Mouse (Mus musculus): ENCODE measurements at regions not wholly inside any gene's neighbourhood (a gene's known extent, or its start where the extent isn't known, plus 50 kb on each side); places are given as distances from the start of the nearest gene placed in this dataset.

DNA sequence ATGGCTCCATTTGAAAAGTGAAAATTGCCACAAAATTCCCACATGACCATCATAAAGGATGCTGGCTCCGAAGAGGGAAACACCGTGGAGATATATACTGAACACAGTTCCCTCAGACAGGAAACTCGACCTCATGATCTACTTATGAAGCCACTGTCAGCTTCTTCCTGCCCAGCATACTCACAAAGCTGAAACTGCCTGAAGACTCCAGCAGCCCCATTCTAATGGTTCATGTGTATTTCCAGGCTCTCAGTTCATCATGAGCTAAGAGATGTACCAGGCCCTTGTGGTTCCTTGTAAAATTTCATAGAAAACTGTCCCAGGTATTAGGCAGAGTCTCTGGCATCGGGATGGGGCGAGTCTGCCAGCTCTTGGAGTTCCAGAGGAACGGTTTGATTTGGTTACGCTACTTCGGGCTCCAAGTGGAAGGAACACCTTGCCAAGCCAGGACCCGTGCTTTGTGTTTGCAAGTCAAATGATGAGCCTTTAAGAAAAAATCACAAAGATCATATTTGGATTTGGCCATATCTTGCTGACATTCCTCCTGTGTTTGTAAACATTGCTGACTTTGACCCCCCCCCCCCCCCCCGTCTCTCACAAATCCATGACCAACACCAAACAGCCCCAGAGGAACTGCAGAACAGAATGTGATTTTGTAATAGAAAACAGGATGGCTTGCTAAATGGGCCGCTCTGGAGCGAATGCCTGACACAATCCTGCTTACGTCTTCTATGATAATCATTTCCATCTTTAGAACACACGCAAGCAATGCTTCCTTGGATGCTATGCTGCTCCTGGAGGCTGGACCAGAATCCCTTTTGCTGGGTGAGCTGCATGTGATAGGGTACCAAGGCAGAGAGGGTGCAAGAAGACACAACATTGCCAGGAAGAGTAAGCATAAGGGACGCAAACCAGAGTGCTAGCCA is 203.7 kb upstream of the Gm15217 start:
- WGBS, result 76% methylated on average over 15 of the region's 15 CpGs
- no peak for DNase-seq (ENCODE audit: low read depth, low spot score)

DNA sequence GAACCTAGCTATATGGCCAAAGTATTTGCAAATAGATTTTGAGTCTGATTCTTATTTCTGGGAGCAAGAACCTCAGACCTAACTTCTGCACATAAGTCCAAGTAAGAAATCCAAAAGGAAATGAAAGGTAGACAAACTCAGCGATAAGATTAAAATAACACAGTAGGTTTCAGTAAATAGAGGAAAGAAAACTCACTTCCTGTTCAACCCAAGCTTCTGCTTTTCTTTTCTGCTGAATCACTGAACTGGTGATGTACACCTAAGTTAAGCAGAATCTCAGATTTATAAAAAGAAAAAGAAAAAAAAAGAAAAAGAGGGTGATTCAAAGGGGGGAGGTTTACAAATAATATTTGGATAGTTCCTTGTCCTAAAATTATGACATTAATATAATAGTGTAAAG is 200.2 kb upstream of the Gm15217 start:
- 65% methylated on average over 1 of the region's 1 CpGs for WGBS
- DNase-seq (ENCODE audit: low read depth, low spot score), result no peak

DNA sequence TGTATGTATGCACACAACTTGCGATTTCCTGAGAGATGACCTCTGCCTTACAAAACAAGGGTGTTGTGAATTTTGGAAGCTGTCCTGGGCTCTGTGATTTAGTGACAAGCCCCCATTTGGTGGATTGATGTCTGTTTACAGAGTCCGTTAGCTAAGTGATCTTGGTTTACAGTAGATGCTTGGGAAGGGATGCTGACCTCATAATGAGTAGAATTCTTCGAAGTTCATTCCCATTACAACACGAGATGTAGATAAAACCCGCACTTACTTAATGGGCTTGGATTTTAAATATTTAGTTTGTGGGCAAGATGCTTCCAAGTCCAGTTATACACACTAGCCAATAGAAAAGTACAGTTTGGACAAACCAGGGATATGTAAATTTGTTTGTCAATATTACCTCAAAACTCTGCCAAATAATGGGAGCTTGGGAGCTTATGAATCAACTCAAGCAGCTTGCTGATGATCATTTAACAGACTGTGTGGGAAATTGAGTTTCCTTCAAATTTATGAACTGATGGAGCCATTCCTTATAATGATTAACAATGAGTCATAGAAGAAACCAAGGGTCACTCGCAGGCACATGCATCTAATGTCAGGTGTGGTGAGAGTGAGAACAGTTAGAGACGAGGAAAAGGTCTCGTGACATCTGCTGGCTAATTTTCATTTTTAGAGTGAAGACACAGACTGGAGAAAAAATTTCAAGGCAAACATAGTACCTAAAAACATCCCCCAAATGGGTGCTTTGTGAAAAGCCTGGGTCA is 187.4 kb upstream of the Gm15217 start:
- WGBS, result 42% methylated on average over 8 of the region's 8 CpGs
- no peak for DNase-seq (ENCODE audit: low read depth, low spot score)

DNA sequence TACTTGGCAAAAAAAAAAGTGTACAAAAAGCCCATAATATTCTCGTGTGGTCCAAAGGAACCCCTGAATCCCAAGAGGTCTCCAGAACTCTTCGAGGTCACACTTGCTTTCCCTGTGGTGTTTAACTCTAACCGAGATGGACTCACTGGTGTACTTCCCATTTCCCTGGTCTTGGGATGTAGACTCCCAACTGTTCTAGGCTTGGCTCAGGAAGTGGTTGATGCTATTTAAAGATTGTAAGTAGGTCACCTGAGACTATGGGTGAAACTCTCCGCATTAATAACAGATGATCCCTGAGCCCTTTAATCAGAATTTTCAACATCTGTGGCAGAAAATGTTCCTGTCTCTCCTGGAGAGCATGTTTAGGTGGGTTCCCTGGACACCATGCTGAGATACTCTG is 185.6 kb upstream of the Gm15217 start:
- 78% methylated on average over 4 of the region's 4 CpGs for WGBS
- no peak for DNase-seq (ENCODE audit: low read depth, low spot score)

DNA sequence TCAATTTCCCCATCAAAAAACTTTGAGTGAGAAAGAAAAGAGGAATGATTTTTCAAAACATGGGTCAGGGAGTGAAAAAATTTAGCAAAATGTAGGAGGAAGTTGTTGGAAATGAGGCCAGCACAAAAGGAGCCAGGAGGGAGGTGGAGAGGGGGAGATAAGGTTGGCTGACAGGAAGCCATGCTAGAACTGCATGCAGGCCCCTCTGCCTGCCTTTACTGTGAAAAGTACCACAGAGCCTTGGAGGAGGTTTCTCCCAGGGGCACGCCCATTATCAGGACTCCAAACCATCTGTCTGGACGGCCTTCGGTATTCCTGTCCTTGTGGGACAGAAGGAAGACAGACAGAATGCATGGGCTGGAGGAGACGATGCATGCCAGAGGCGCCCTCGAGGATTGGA is 183.3 kb upstream of the Gm15217 start:
- no peak for DNase-seq (ENCODE audit: low read depth, low spot score)
- 74% methylated on average over 6 of the region's 6 CpGs for WGBS

DNA sequence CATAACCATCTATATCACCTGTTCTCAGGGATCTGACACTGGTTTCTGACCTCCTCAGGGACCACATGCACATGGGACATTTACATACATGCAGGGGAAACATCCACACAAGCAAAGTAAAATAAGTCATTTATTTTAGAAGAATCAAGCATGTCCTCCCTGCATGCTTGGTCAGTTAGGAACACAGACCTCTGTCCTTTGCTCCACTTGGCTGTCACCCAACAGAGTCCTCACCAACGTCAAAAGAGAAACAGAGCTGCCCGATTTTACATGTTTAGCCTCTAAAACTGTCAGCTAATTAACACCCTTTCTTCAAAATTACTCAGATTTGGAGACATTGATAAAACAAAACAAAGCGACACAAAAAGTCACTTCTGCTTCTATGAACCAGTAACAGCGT is 176.4 kb upstream of the Gm15217 start:
- DNase-seq (ENCODE audit: low read depth, low spot score), result no peak
- WGBS, result 64% methylated on average over 4 of the region's 4 CpGs

DNA sequence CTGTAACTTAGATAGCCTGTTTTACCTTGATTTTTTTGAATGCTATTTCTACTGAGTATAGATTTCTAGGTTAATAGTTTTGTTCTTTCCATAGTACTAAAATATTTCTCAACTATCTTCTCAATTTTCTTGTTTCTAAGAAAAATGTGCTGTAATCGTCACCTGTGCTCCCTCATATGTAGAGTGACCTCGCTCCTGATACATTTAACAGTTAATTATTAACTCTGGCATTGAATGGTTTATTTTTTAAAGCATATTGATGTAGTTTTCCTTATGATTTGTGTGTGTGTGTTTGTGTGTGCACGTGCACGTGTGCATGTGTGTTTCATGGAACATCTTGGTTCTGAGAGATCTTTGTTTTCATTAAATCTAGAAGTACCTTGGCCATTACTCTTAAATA is 158.7 kb upstream of the Gm15217 start:
- 31% methylated on average over 4 of the region's 4 CpGs for WGBS

DNA sequence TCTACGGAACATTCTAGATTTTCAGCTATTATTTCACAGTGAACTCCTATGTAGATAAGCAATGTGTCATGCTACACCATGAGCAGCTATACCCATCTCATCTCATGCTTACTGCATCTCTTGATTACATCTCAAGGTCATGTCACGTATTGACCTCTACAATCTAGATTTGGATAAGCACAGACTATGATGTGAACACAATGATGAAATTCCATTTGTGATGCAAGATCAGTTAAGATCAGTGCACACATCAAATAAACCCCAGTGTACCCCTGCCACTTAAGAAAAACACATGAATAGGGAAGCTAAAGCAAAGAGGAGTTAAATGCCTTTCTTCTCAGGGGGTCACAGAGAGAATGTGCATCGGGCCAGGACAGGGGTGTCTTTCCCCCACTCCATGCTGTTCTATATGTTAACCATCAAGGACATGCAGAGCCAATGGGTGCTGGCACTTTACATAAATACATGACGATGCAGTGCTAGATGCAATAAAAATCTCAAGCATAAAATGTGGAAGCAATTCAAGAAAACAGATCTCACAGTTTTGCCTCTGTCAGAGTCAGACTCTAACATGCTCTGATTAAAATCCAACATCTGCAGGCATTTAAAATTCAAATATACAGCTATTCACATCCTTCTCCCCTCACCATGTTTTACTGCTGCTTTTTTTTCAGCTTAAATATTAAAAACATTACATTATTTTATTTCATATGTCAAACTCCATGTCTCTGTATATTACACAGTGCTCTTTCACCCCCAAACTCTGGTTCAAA is 157.1 kb upstream of the Gm15217 start:
- WGBS, result 75% methylated on average over 4 of the region's 4 CpGs
- DNase-seq (ENCODE audit: low read depth, low spot score), result no peak

More for the DNA sequence above, 158.7 kb upstream of the Gm15217 start:
- no peak for DNase-seq (ENCODE audit: low read depth, low spot score)

DNA sequence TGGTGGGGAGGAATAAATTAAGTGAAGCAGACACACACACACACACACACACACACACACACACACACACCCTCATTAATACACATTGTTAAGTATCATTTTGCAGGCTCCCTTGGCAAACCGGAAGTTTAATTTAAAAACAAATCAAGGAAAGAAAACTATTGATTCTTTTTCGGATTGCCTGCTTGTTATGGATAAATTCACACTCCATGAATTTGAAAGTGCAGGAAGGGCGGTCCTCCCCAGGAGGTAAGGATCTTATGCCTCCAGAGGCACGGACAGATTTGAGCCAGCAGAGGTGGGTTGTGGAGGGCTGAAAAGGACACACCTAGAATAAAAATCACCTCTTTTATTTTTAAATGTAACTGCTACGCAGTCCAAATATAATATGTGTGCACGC is 156.2 kb upstream of the Gm15217 start:
- DNase-seq (ENCODE audit: low read depth, low spot score), result no peak
- WGBS, result 86% methylated on average over 6 of the region's 6 CpGs

DNA sequence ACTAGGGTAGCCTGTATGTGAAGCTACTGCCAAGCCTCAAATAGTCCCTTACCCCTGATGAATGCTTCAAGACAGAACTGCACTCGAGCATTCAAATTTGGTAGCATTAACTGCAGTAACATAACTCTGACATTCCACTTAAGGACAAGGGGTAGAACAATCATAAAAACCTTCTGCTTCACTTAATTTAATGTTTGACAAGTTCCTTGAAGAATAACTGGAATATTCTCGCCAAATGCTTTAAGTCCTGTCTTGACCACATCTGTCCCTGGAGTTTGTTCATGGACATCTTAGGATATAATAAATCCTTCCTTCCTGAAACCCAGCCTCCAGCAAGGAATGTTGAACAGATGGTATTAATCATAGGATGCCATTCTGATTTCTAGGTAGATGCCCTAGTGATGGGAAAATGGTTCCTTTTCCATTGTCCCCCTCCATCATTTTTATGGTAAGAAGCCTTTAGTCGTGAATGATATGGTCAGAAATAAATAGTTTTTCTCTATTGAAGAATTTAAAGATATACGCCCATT is 154.7 kb upstream of the Gm15217 start:
- WGBS, result 65% methylated on average over 4 of the region's 4 CpGs
- no peak for DNase-seq (ENCODE audit: low read depth, low spot score)

DNA sequence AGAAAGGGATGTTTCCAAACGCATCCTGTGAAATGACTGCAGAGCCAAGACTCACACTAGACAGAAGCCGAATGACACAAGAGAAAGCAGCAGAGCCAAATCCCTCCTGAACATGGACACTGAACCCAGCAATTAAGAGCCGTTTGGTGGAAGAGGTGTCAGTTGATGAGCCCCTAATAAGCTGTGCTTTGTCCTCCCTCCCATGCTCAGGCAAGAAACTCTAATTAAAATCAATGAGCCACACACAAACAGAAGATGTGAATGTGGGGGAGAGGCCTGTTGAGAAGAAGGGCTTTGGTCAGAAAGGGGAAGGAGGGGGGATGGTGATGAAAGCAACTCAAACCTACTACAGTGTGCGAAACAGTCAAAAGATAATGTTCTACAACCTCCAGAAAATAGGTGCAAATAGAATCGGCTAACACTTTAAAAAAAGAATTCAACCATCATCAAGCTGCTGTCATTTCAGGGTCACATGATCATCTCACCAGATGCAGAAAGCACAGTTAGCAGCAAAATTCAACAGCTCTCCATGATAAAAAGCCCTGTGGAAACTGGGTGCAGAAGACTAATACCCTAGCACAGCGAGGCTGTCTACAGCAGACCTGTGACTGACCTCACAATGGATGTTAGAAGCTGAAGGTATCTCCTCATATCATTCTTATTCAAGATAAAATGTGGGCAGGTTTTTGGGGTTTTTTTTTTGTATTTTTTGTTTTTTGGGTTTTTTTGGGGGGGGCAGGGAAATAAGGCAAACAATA is 153.2 kb upstream of the Gm15217 start:
- 68% methylated on average over 6 of the region's 6 CpGs for WGBS
- no peak for DNase-seq (ENCODE audit: low read depth, low spot score)

DNA sequence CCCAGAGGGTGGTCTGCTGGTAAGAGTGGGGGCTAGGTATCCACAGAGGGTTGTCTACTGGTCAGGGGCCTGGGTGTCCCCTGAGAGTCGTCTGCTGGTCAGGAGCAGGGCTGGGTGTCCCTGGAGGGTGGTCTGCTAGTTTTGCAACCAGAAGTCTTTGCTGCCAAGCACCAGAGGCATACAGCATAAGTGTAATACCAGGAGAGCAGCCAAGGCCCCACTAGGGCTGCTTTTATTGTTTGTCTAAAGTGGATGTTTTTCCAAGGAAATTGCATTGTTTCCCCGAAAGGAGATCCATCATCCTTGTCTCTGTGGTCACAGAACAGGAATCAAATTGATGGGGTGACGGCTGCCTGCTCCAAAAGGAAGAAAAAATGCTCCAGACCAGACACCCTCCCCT is 145.2 kb upstream of the Gm15217 start:
- WGBS, result 42% methylated on average over 3 of the region's 3 CpGs
- no peak for DNase-seq (ENCODE audit: low read depth, low spot score)

DNA sequence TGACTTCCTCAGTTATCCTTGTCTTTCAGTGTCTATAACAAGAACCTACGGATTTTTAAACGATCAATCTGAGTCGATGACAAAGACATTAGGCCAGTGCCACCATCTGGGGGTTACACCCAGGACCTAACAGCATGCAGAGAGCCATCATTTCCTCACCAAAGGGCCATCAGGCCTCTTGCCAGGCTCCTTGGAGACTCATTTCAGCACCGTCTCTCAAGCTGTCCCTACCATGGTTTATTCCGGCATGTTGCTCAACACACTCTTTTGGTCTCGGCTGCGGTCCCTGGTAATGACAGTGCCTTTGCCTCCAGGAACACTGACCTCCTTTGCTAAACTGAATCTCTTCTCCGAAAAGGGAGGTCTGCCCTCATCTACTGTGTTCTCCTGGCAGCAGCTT is 144.4 kb upstream of the Gm15217 start:
- 92% methylated on average over 8 of the region's 8 CpGs for WGBS

DNA sequence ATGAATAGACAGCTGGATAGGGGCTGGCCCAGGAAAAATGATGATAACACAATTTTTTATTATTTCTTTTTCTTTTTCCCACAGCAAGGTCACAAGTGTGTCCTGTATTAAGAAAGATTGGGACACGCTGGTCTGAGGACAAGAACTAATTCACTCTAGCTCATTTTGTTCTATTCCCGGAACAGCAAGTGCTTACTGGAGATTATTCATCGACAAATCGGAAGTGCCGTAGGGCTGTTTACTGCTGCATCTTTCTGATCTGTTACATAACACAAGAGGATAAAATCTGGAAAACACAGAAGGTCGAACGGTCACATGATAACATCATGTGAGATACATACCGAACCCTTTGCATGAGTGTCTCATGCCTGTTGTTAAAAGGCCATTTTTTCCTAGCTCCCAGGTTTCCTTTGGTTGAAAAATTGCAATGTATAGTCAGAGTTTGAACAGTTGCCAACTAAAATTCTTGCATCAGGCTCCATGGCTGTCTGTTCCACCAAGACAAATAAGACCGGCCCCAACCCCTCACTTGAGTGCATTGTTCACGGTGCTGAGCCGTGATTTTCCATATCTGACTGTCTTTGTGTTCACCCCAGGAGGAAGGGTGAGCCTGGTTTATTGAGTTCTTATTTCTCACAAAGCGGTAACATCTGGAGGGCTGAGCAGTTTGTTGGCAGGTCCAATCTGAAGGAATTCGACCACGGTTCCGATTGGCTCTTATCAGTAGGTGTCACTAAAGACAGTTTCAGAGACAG is 139.0 kb upstream of the Gm15217 start:
- no peak for DNase-seq (ENCODE audit: low read depth, low spot score)
- WGBS, result 62% methylated on average over 15 of the region's 15 CpGs

More for the DNA sequence above, 144.4 kb upstream of the Gm15217 start:
- DNase-seq (ENCODE audit: low read depth, low spot score), result no peak

DNA sequence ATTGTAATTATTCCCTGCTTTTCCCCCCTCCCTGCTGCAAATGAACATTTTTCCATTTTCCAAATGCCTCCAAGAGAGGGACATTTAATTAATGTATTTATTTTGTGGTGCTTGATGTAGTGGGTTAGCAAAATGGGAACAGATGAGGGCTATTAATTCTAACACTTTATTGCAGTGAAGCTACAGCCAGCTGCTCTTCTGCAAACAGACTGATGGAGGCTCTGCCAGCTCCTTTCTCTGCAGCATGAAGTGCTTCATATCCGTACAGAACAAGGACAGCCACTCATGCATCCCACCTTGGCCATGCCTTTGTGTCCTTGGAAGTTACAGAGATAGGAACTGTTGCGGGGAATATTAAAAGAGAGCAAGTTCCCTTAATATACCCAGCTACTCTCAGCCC is 138.3 kb upstream of the Gm15217 start:
- no peak for DNase-seq (ENCODE audit: low read depth, low spot score)
- WGBS, result 55% methylated on average over 2 of the region's 2 CpGs

DNA sequence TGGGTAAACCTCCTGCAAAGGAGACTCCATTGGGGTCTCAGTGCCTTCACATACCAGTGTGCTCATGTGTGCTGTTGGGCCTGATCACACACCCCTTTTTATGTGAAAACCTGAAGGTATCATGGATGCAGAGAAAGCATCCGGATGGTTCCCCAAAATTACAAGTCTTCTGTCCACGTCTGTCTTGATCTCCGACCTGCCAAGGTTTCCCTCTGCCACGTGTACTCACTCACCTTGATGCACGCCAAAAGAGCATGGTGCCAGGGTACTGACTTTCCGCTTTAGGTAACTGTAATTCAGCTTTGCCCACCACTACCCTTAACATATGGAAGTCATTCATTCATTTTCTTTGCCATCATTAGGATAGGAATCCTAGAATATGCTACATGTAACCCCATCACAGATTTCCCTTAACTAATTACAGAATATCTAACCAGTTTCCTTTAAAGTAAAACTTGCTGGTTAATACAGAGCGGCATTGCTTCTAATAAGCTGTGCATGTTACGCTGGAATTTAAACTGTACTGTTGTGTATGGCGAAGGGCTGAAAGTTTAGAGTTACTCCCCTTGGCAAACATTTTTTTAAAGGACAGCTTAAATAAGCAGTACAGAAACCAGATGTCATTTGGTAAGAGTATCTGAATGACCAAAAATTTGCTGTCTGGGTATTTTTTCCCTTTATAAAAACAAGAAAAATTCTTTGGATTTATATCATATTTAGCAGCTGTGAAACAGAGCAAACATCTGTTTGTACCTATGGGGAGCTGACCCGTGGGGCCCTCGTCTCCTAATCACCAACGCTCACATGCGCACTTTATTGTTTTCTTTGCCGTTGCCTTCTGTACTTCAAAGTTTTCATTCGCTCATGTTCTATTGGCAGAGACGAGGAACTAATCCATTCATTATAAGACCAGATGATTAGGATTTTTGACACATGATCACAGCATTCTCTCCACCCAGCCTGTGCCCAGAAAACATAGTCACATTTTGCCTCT is 131.4 kb upstream of the Gm15217 start:
- DNase-seq (ENCODE audit: low read depth, low spot score), result no peak
- 80% methylated on average over 16 of the region's 16 CpGs for WGBS

DNA sequence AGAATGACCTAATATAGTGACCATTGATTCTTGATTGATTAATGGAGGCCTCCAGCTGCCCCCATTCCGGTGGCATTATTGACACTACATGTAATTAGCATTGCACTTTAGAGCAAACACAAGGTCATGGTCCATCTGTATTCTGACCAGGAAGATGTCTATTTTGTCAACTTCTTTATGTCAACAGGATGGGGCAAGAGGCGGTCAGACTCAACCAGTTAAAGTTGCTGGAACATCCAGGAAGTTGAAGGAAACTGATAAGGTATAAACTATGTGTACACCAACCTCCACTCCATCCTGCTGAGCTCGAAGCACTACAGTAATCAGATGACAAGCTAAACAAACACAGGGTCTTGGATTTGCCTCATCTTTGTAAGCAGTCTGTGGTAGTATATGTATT is 130.1 kb upstream of the Gm15217 start:
- DNase-seq (ENCODE audit: low read depth, low spot score), result no peak
- WGBS, result 44% methylated on average over 3 of the region's 3 CpGs

Measured in large intestine, adult 2 months (tissue).